In the genomic region with DNA sequence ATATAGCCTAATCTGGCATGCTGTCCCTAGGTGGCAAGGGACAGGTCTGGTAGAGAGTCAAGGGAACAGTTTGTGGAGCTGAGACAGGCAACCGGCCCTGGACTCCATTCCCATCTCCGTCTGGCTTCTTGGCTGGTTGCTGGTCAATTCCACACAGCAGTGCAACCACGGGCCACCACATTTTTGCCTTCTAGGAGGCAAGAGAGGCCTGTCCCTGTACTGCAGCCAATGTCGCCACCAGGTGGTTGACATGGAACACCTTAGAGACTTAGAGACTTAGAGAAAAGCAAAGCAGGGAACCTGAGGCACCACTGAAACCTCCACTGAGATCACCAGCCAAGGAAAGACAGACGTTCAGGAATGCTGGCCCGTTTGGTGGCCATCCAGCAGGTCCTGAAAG, we compare ENCODE assay signal across 8 mouse cellular contexts. TPM values are rescaled to one million over a fixed set of nuclear protein-coding genes. Genes with fewer than 3 reads are reported as not detected.
A peak's percentile ranks its signal among the peaks of the same experiment; 100 is the strongest.
DNase-seq lines count a peak whose midpoint lies in the region; ATAC-seq and TF ChIP-seq lines count a peak whose summit lies in the region.

No protein-coding gene starts in this region.

- DNase-seq in forebrain, postnatal 0 days = peak; percentile 63
- DNase-seq in midbrain, embryonic 14.5 days = peak; percentile 79
- no peak for DNase-seq in midbrain, embryonic 11.5 days (ENCODE audit: low spot score, missing footprints)
- peak; percentile 20 for DNase-seq in cerebellum, adult 8-10 months
- peak; percentile 60 to 69 for DNase-seq in layer of hippocampus, adult 2 months (ENCODE audit: low spot score in 2 of 2)
- DNase-seq in right cerebral cortex, adult 2 months (ENCODE audit: low spot score in 2 of 2) = peak; percentile 44 to 74
- no peak for DNase-seq in heart, embryonic 10.5 days (ENCODE audit: low spot score)

- peaks cover 39% of the 10 kb centered on the region for H3K27me3 ChIP-seq in forebrain, postnatal 0 days (ENCODE audit: insufficient read depth, low read length)
- peaks cover 40% of the 10 kb centered on the region for H3K27me3 ChIP-seq in forebrain, embryonic 16.5 days (replicated peaks; ENCODE audit: control insufficient read depth, insufficient read depth, low read length)
- peaks cover 32% of the 10 kb centered on the region; the same call in 1 of the 2 replicates for H3K27me3 ChIP-seq in midbrain, embryonic 14.5 days (ENCODE audit: control insufficient read depth, insufficient read depth, low read length)
- peaks cover 26% of the 10 kb centered on the region for H3K27me3 ChIP-seq in midbrain, embryonic 11.5 days (ENCODE audit: control insufficient read depth, insufficient read depth, low read length)
- H3K27me3 ChIP-seq in heart, embryonic 10.5 days (ENCODE audit: insufficient read depth, poor library complexity, severe bottlenecking) = peaks cover 100% of the 10 kb centered on the region

- no peaks in the 10 kb centered on the region for H3K4me1 ChIP-seq in forebrain, postnatal 0 days (ENCODE audit: insufficient read depth)
- H3K4me1 ChIP-seq in forebrain, embryonic 16.5 days (replicated peaks; ENCODE audit: control insufficient read depth, insufficient read depth, low read length) = no peaks in the 10 kb centered on the region
- 0 out of 2 replicates have a peak, but pooled peaks cover 3% of the 10 kb centered on the region for H3K4me1 ChIP-seq in midbrain, embryonic 14.5 days (ENCODE audit: control insufficient read depth, insufficient read depth, low read length)
- H3K4me1 ChIP-seq in midbrain, embryonic 11.5 days (ENCODE audit: control insufficient read depth, insufficient read depth, low read length) = peaks cover 10% of the 10 kb centered on the region; the same call in 1 of the 2 replicates
- peaks cover 20% of the 10 kb centered on the region for H3K4me1 ChIP-seq in heart, embryonic 10.5 days

- WGBS in forebrain, postnatal 0 days = 31% methylated on average over 6 of the region's 6 CpGs
- WGBS in forebrain, embryonic 16.5 days = 22% methylated on average over 6 of the region's 6 CpGs
- 24% methylated on average over 6 of the region's 6 CpGs for WGBS in midbrain, embryonic 14.5 days
- WGBS in midbrain, embryonic 11.5 days = 32% methylated on average over 6 of the region's 6 CpGs
- WGBS in heart, embryonic 10.5 days = 18% methylated on average over 6 of the region's 6 CpGs

- no peaks in the 10 kb centered on the region for H3K36me3 ChIP-seq in forebrain, postnatal 0 days (ENCODE audit: insufficient read depth)
- H3K36me3 ChIP-seq in forebrain, embryonic 16.5 days (ENCODE audit: control insufficient read depth, insufficient read depth) = no peaks in the 10 kb centered on the region
- H3K36me3 ChIP-seq in midbrain, embryonic 14.5 days (ENCODE audit: control insufficient read depth, insufficient read depth, low read length) = no peaks in the 10 kb centered on the region
- no peaks in the 10 kb centered on the region for H3K36me3 ChIP-seq in midbrain, embryonic 11.5 days (ENCODE audit: control insufficient read depth, insufficient read depth, low read length)
- H3K36me3 ChIP-seq in heart, embryonic 10.5 days = no peaks in the 10 kb centered on the region

- no peaks in the 10 kb centered on the region for H3K9me3 ChIP-seq in forebrain, postnatal 0 days (ENCODE audit: low read length)
- no peaks in the 10 kb centered on the region for H3K9me3 ChIP-seq in forebrain, embryonic 16.5 days (ENCODE audit: control insufficient read depth, low read length)
- no peaks in the 10 kb centered on the region for H3K9me3 ChIP-seq in midbrain, embryonic 14.5 days (ENCODE audit: control insufficient read depth, low read length)
- no peaks in the 10 kb centered on the region for H3K9me3 ChIP-seq in midbrain, embryonic 11.5 days (ENCODE audit: control insufficient read depth, low read length)
- no peaks in the 10 kb centered on the region for H3K9me3 ChIP-seq in heart, embryonic 10.5 days

- no peak overlapping the region for H3K9ac ChIP-seq in forebrain, postnatal 0 days
- H3K9ac ChIP-seq in forebrain, embryonic 16.5 days (replicated peaks; ENCODE audit: low read depth, low read length) = no peak overlapping the region
- H3K9ac ChIP-seq in midbrain, embryonic 14.5 days (replicated peaks; ENCODE audit: low read length) = no peak overlapping the region
- no peak overlapping the region for H3K9ac ChIP-seq in midbrain, embryonic 11.5 days (ENCODE audit: low read length)

- H3K4me3 ChIP-seq in forebrain, postnatal 0 days (ENCODE audit: low read depth, low read length) = no peak overlapping the region
- no peak overlapping the region for H3K4me3 ChIP-seq in forebrain, embryonic 16.5 days (replicated peaks; ENCODE audit: low read length)
- no peak overlapping the region for H3K4me3 ChIP-seq in midbrain, embryonic 14.5 days (replicated peaks; ENCODE audit: low read depth, low read length)
- H3K4me3 ChIP-seq in midbrain, embryonic 11.5 days (ENCODE audit: low read depth, low read length) = no peak overlapping the region
- no peak overlapping the region for H3K4me3 ChIP-seq in layer of hippocampus, adult 2 months
- no peak overlapping the region for H3K4me3 ChIP-seq in heart, embryonic 10.5 days

- H3K4me2 ChIP-seq in forebrain, postnatal 0 days (ENCODE audit: low read depth) = no peak overlapping the region
- no peak overlapping the region for H3K4me2 ChIP-seq in forebrain, embryonic 16.5 days (ENCODE audit: low read length)
- no peak overlapping the region for H3K4me2 ChIP-seq in midbrain, embryonic 14.5 days (ENCODE audit: low read length)
- H3K4me2 ChIP-seq in midbrain, embryonic 11.5 days = no peak overlapping the region

- no peak overlapping the region for H3K27ac ChIP-seq in forebrain, postnatal 0 days (ENCODE audit: low read depth, low read length)
- no peak overlapping the region for H3K27ac ChIP-seq in forebrain, embryonic 16.5 days (ENCODE audit: low read length)
- H3K27ac ChIP-seq in midbrain, embryonic 14.5 days (replicated peaks; ENCODE audit: low read depth, low read length) = no peak overlapping the region
- no peak overlapping the region for H3K27ac ChIP-seq in midbrain, embryonic 11.5 days (ENCODE audit: low read depth, low read length)
- no peak overlapping the region for H3K27ac ChIP-seq in layer of hippocampus, adult 2 months
- H3K27ac ChIP-seq in heart, embryonic 10.5 days = no peak overlapping the region

- ATAC-seq in forebrain, postnatal 0 days = peak; percentile 54; the same call in 1 of the 2 replicates
- no peak for ATAC-seq in forebrain, embryonic 16.5 days
- ATAC-seq in midbrain, embryonic 14.5 days (ENCODE audit: low FRiP score, low TSS enrichment) = no peak
- ATAC-seq in midbrain, embryonic 11.5 days (ENCODE audit: low FRiP score) = no peak

- peak; percentile 72 for TF ChIP-seq CTCF in forebrain, postnatal 0 days (IDR thresholded peaks at IDR 0.05; ENCODE audit: low read depth)
- peak; percentile 80 for TF ChIP-seq CTCF in layer of hippocampus, adult 2 months (conservative IDR thresholded peaks at IDR 0.05)

RNA-seq across cellular contexts. Expression of a gene that starts 2.3 kb away (rescaled TPM):
- total RNA-seq in forebrain, postnatal 0 days (2014; rRNA removed) = 6.2 and 11.0 TPM in 2 replicates
- 1.9 and 2.5 TPM in 2 replicates for polyA plus RNA-seq in forebrain, postnatal 0 days (2015; fragmentation: Nextera tagmentation; extraction: Ambion mirVana)
- 3.4 and 4.0 TPM in 2 replicates for polyA plus RNA-seq in forebrain, embryonic 16.5 days (2015; fragmentation: Nextera tagmentation; extraction: Ambion mirVana)
- 1.1 and 6.6 TPM in 2 replicates for polyA plus RNA-seq in midbrain, embryonic 14.5 days (2014; fragmentation: Nextera tagmentation; extraction: Ambion mirVana)
- polyA plus RNA-seq in midbrain, embryonic 11.5 days (2014; fragmentation: Nextera tagmentation; extraction: Ambion mirVana) = 7.7 and 9.6 TPM in 2 replicates
- total RNA-seq in layer of hippocampus, adult 2 months (2021) = 1 to 10 TPM; 6.3 to 7.8 TPM
- polyA plus RNA-seq in heart, embryonic 10.5 days (2016; fragmentation: Nextera tagmentation; extraction: Ambion mirVana) = 1.7 and 2.2 TPM in 2 replicates

RNA-seq across cellular contexts. Expression of a gene that starts 39.0 kb away (rescaled TPM):
- 8.9 and 12.7 TPM in 2 replicates for total RNA-seq in forebrain, postnatal 0 days (2014; rRNA removed)
- 5.7 and 8.5 TPM in 2 replicates for polyA plus RNA-seq in forebrain, postnatal 0 days (2015; fragmentation: Nextera tagmentation; extraction: Ambion mirVana)
- 2.7 and 4.2 TPM in 2 replicates for polyA plus RNA-seq in forebrain, embryonic 16.5 days (2015; fragmentation: Nextera tagmentation; extraction: Ambion mirVana)
- 14.8 and 18.8 TPM in 2 replicates for polyA plus RNA-seq in midbrain, embryonic 14.5 days (2014; fragmentation: Nextera tagmentation; extraction: Ambion mirVana)
- polyA plus RNA-seq in midbrain, embryonic 11.5 days (2014; fragmentation: Nextera tagmentation; extraction: Ambion mirVana) = 0.83 and 1.7 TPM in 2 replicates
- 100 to 1,000 TPM; 108 to 110 TPM for total RNA-seq in layer of hippocampus, adult 2 months (2021)
- polyA plus RNA-seq in heart, embryonic 10.5 days (2016; fragmentation: Nextera tagmentation; extraction: Ambion mirVana) = 0.12 and 0.36 TPM in 2 replicates

Comparison
In these comparisons a context has a peak if more than half of its experiments do, and no peak if none do; other contexts are left out.
1. DNase-seq: peak in forebrain, postnatal 0 days (single experiment), midbrain, embryonic 14.5 days (single experiment), cerebellum, adult 8-10 months (single experiment), layer of hippocampus, adult 2 months (2 of 2) and right cerebral cortex, adult 2 months (2 of 2); none in midbrain, embryonic 11.5 days (single experiment) and heart, embryonic 10.5 days (single experiment).